Mouse (Mus musculus) gastrocnemius, postnatal 10 days (tissue): ENCODE data around the gene Plxnd1. TPM values are rescaled to one million over a fixed set of nuclear protein-coding genes. Genes with fewer than 3 reads are reported as not detected.

ENCODE experiments used
- DNase-seq: peaks from one replicate; pipeline ENCODE4 v3.0.0; 2021; ENCODE audit warnings: mixed read lengths
- total RNA-seq, 2 experiments: library from RNA; stranded (reverse); gene quantifications; 2 replicates each; pipeline ENCODE4 v1.2.3; 2021

Gene Plxnd1
- total RNA-seq, 2 experiments from 2014 or later, result 90.1 to 127 TPM

- DNase-seq, result no peak
Measured at GRCm38 (mm10) chr6:116000851-116001250, 6.0 kb upstream of the Plxnd1 start.

- peak; percentile 8 for DNase-seq
Measured at GRCm38 (mm10) chr6:115999227-115999626, 4.4 kb upstream of the Plxnd1 start.

GRCm38 (mm10) chr6:115998758-115999157 is 4.0 kb upstream of the Plxnd1 start:
- peak; percentile 6 for DNase-seq

GRCm38 (mm10) chr6:115997726-115998311 is 3.0 kb upstream of the Plxnd1 start:
- no peak for DNase-seq

- DNase-seq, result no peak
Measured at GRCm38 (mm10) chr6:115996171-115996851, 1.5 kb upstream of the Plxnd1 start.

GRCm38 (mm10) chr6:115995531-115995941 is 731 bp upstream of the Plxnd1 start:
- no peak for DNase-seq

GRCm38 (mm10) chr6:115994146-115994876 is 494 bp downstream of the Plxnd1 start:
- peak; percentile 67 for DNase-seq

GRCm38 (mm10) chr6:115993463-115994145 is 1.2 kb downstream of the Plxnd1 start:
- DNase-seq, result no peak

- no peak for DNase-seq
Measured at GRCm38 (mm10) chr6:115992981-115993380, 1.8 kb downstream of the Plxnd1 start.

- no peak for DNase-seq
Measured at GRCm38 (mm10) chr6:115991881-115992620, 2.8 kb downstream of the Plxnd1 start.

- no peak for DNase-seq
Measured at GRCm38 (mm10) chr6:115991108-115991880, 3.5 kb downstream of the Plxnd1 start.

- DNase-seq, result no peak
Measured at GRCm38 (mm10) chr6:115990479-115990878, 4.3 kb downstream of the Plxnd1 start.

- no peak for DNase-seq
Measured at GRCm38 (mm10) chr6:115990056-115990455, 4.7 kb downstream of the Plxnd1 start.

GRCm38 (mm10) chr6:115989607-115990006 is 5.2 kb downstream of the Plxnd1 start:
- DNase-seq, result no peak

GRCm38 (mm10) chr6:115989032-115989431 is 5.8 kb downstream of the Plxnd1 start:
- no peak for DNase-seq

- DNase-seq, result no peak
Measured at GRCm38 (mm10) chr6:115987096-115987747, 7.6 kb downstream of the Plxnd1 start.

GRCm38 (mm10) chr6:115986472-115987095 is 8.2 kb downstream of the Plxnd1 start:
- DNase-seq, result no peak

GRCm38 (mm10) chr6:115985622-115986021 is 9.2 kb downstream of the Plxnd1 start:
- DNase-seq, result no peak

- no peak for DNase-seq
Measured at GRCm38 (mm10) chr6:115984580-115984979, 10.2 kb downstream of the Plxnd1 start.
